Mouse (Mus musculus): ENCODE measurements around the gene Hnrnpa2b1.

DNA sequence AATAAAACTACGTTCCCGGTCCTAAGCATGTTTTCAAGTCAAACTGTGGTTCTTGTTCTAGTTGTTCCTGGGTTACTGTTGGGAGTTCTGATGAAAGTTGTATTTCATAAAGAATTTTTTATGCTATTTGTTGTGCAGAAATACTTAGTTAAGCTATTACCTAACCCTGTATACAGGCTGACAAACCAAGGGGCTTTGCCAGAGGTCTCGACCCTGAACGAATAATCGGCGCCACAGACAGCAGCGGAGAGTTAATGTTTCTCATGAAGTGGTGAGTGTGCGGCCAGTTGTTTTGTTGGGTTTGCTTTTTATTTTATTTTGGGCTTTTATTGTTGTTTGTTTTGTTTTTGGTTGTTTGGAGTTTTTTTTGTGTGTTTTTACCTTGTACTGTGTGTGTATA is 11.9 kb upstream of the Hnrnpa2b1 start:
- no peak for TF ChIP-seq POLR2A (IDR thresholded peaks at IDR 0.05; ENCODE audit: insufficient read length, low read depth)
- no peak for TF ChIP-seq TCF12 (IDR thresholded peaks at IDR 0.05; ENCODE audit: insufficient read depth, poor library complexity, severe bottlenecking)
- TF ChIP-seq MYOG (IDR thresholded peaks at IDR 0.05; ENCODE audit: control insufficient read depth in 1 of 3, insufficient read depth in 1 of 3, insufficient read length in 2 of 3, low read depth in 2 of 3), result no peak
- no peak for TF ChIP-seq CEBPB (IDR thresholded peaks at IDR 0.05; ENCODE audit: insufficient read depth, poor library complexity, severe bottlenecking)
- no peak for TF ChIP-seq REST (IDR thresholded peaks at IDR 0.05; ENCODE audit: insufficient read depth, insufficient read length)
- TF ChIP-seq MYOD1 (IDR thresholded peaks at IDR 0.05; ENCODE audit: control insufficient read depth in 1 of 3, insufficient read length in 2 of 3, low read depth in 2 of 3), result no peak
- TF ChIP-seq USF1 (IDR thresholded peaks at IDR 0.05; ENCODE audit: low read depth), result no peak
- TF ChIP-seq E2F4 (IDR thresholded peaks at IDR 0.05; ENCODE audit: insufficient read depth), result no peak

All from myocyte (in vitro differentiated cells).